Mouse (Mus musculus) kidney, adult 2 months (tissue): ENCODE measurements at regions not wholly inside any gene's neighbourhood (a gene's known extent, or its start where the extent isn't known, plus 50 kb on each side); places are given as distances from the start of the nearest gene placed in this dataset.

Experiments
- DNase-seq: peaks from one replicate; pipeline ENCODE4 v3.0.0; 2021
- H3K27ac ChIP-seq: fragments of 200-500 bp; 2 replicates; pipeline ENCODE4 v1.5.1; 2012; ENCODE audit warnings: low read depth, low read length, control low read depth, inconsistent platforms; ENCODE audit not compliant: insufficient read depth
- H3K27me3 ChIP-seq: fragments of 200-500 bp; replicated peaks from 2 replicates; pipeline ENCODE4 v1.6.1; 2012; ENCODE audit warnings: mild to moderate bottlenecking, moderate library complexity, low read length, inconsistent platforms; ENCODE audit not compliant: control insufficient read depth, insufficient read depth
- H3K36me3 ChIP-seq: fragments of 200-500 bp; 2 replicates; pipeline ENCODE4 v1.6.1; 2012; ENCODE audit warnings: mild to moderate bottlenecking, moderate library complexity, low read length, inconsistent platforms; ENCODE audit not compliant: control insufficient read depth, insufficient read depth
- H3K4me1 ChIP-seq: fragments of 200-500 bp; 2 replicates; pipeline ENCODE4 v1.6.1; 2011; ENCODE audit warnings: low read length; ENCODE audit not compliant: control insufficient read depth, insufficient read depth
- H3K4me3 ChIP-seq: fragments of 200-500 bp; 2 replicates; pipeline ENCODE4 v1.5.1; 2011; ENCODE audit warnings: mild to moderate bottlenecking, low read depth, low read length, control low read depth; ENCODE audit not compliant: insufficient read depth
- CTCF ChIP-seq: fragments of 200-500 bp; conservative IDR thresholded peaks from 2 replicates; pipeline ENCODE4 v1.5.1; 2011; ENCODE audit warnings: low read depth, mild to moderate bottlenecking, control low read depth, low read length, moderate library complexity, mixed read lengths; ENCODE audit not compliant: insufficient read depth, insufficient read length
- POLR2A ChIP-seq: fragments of 200-500 bp; IDR thresholded peaks from one replicate; pipeline ENCODE4 v1.6.1; 2011; ENCODE audit warnings: low read depth, low read length, control low read depth
- WGBS: fragments of 180-500 bp; shearing (Covaris S2); methylation state at CpG from one replicate; pipeline ENCODE4 v1.1.7; 2018; 5-methylcytosine and 5-hydroxymethylcytosine counted together

- DNase-seq, result peak; percentile 14
- H3K36me3 ChIP-seq, result no peaks in the 10 kb centered on the region
- 69% methylated on average over 2 of the region's 2 CpGs for WGBS
- no peaks in the 10 kb centered on the region for H3K4me1 ChIP-seq
- H3K27me3 ChIP-seq, result no peaks in the 10 kb centered on the region
- no peak overlapping the region for H3K27ac ChIP-seq
- TF ChIP-seq CTCF (no peak), POLR2A (no peak)
- H3K4me3 ChIP-seq, result no peak overlapping the region
These were observed 101.7 kb upstream of the Syt6 start for GRCm38 (mm10) chr3:103473336-103473735.

GRCm38 (mm10) chr3:103479845-103480543 is 95.0 kb upstream of the Syt6 start:
- 50% methylated on average over 2 of the region's 2 CpGs for WGBS
- Histone ChIP-seq H3K27ac (no peak overlapping the region), H3K4me1 (no peaks in the 10 kb centered on the region), H3K4me3 (no peak overlapping the region), H3K36me3 (no peaks in the 10 kb centered on the region), H3K27me3 (no peaks in the 10 kb centered on the region)
- TF ChIP-seq POLR2A (no peak), CTCF (no peak)
- no peak for DNase-seq

- TF ChIP-seq CTCF, result no peak
- TF ChIP-seq POLR2A, result no peak
- Histone ChIP-seq H3K27ac (no peak overlapping the region), H3K27me3 (no peaks in the 10 kb centered on the region), H3K4me1 (no peaks in the 10 kb centered on the region), H3K4me3 (no peak overlapping the region), H3K36me3 (no peaks in the 10 kb centered on the region)
- DNase-seq, result no peak
- 88% methylated on average over 7 of the region's 7 CpGs for WGBS
These were observed 94.4 kb upstream of the Syt6 start for GRCm38 (mm10) chr3:103480676-103481075.

- Histone ChIP-seq H3K27me3 (no peaks in the 10 kb centered on the region), H3K4me3 (no peak overlapping the region), H3K4me1 (no peaks in the 10 kb centered on the region), H3K36me3 (no peaks in the 10 kb centered on the region), H3K27ac (no peak overlapping the region)
- no peak for TF ChIP-seq CTCF
- 96% methylated on average over 2 of the region's 2 CpGs for WGBS
- DNase-seq, result no peak
These were observed 91.7 kb upstream of the Syt6 start for GRCm38 (mm10) chr3:103483316-103483715.

- no peak overlapping the region for H3K27ac ChIP-seq
- H3K27me3 ChIP-seq, result no peaks in the 10 kb centered on the region
- H3K4me1 ChIP-seq, result no peaks in the 10 kb centered on the region
- TF ChIP-seq CTCF (no peak), POLR2A (no peak)
- H3K4me3 ChIP-seq, result no peak overlapping the region
- no peak for DNase-seq
- no peaks in the 10 kb centered on the region for H3K36me3 ChIP-seq
- 82% methylated on average over 3 of the region's 3 CpGs for WGBS
These were observed 91.3 kb upstream of the Syt6 start for GRCm38 (mm10) chr3:103483762-103484161.

GRCm38 (mm10) chr3:103489786-103490185 is 85.2 kb upstream of the Syt6 start:
- no peak overlapping the region for H3K27ac ChIP-seq
- no peaks in the 10 kb centered on the region for H3K4me1 ChIP-seq
- no peak overlapping the region for H3K4me3 ChIP-seq
- no peaks in the 10 kb centered on the region for H3K27me3 ChIP-seq
- WGBS, result 64% methylated on average over 4 of the region's 4 CpGs
- TF ChIP-seq POLR2A (no peak), CTCF (no peak)
- DNase-seq, result no peak
- H3K36me3 ChIP-seq, result no peaks in the 10 kb centered on the region

GRCm38 (mm10) chr3:103490966-103491365 is 84.1 kb upstream of the Syt6 start:
- H3K27me3 ChIP-seq, result no peaks in the 10 kb centered on the region
- WGBS, result 79% methylated on average over 4 of the region's 4 CpGs
- no peak for TF ChIP-seq POLR2A
- H3K4me3 ChIP-seq, result no peak overlapping the region
- no peaks in the 10 kb centered on the region for H3K4me1 ChIP-seq
- DNase-seq, result no peak
- H3K36me3 ChIP-seq, result no peaks in the 10 kb centered on the region
- H3K27ac ChIP-seq, result no peak overlapping the region

- DNase-seq, result no peak
- no peak overlapping the region for H3K27ac ChIP-seq
- no peak for TF ChIP-seq POLR2A
- no peak; the same call in 1 of the 2 replicates for TF ChIP-seq CTCF
- no peaks in the 10 kb centered on the region for H3K36me3 ChIP-seq
- H3K27me3 ChIP-seq, result no peaks in the 10 kb centered on the region
- no peaks in the 10 kb centered on the region for H3K4me1 ChIP-seq
- WGBS, result 87% methylated on average over 3 of the region's 3 CpGs
- H3K4me3 ChIP-seq, result no peak overlapping the region
These were observed 82.8 kb upstream of the Syt6 start for GRCm38 (mm10) chr3:103492211-103492610.
